Mouse (Mus musculus): ENCODE data around the gene Pcca. TPM values are rescaled to one million over a fixed set of nuclear protein-coding genes. Genes with fewer than 3 reads are reported as not detected.

The Pcca gene
- total RNA-seq, 2 experiments from 2014 or later: 98.8 to 103 TPM

- no peak for DNase-seq
These were observed 353.8 kb downstream of the Pcca start for GRCm38 (mm10) chr14:122887702-122888479.

GRCm38 (mm10) chr14:122888480-122888872, 354.4 kb downstream of the Pcca start:
- no peak for DNase-seq

GRCm38 (mm10) chr14:122891470-122891968, 357.4 kb downstream of the Pcca start:
- no peak for DNase-seq

GRCm38 (mm10) chr14:122896106-122896505, 362.0 kb downstream of the Pcca start:
- DNase-seq: no peak

GRCm38 (mm10) chr14:122898550-122898949, 364.4 kb downstream of the Pcca start:
- DNase-seq: no peak

- no peak for DNase-seq
These were observed 366.6 kb downstream of the Pcca start for GRCm38 (mm10) chr14:122900679-122901078.

GRCm38 (mm10) chr14:122901177-122901576, 367.1 kb downstream of the Pcca start:
- DNase-seq: no peak

- DNase-seq: no peak
These were observed 367.6 kb downstream of the Pcca start for GRCm38 (mm10) chr14:122901715-122902114.

GRCm38 (mm10) chr14:122902136-122902535, 368.0 kb downstream of the Pcca start:
- DNase-seq: peak; percentile 23 to 40

- DNase-seq: peak; percentile 82 to 83
These were observed 368.8 kb downstream of the Pcca start for GRCm38 (mm10) chr14:122902884-122903283.

GRCm38 (mm10) chr14:122903923-122904351, 369.8 kb downstream of the Pcca start:
- no peak for DNase-seq

GRCm38 (mm10) chr14:122905007-122905406, 370.9 kb downstream of the Pcca start:
- no peak for DNase-seq

- no peak for DNase-seq
These were observed 374.0 kb downstream of the Pcca start for GRCm38 (mm10) chr14:122908075-122908474.

GRCm38 (mm10) chr14:122909368-122910091, 375.4 kb downstream of the Pcca start:
- no peak for DNase-seq

- no peak for DNase-seq
These were observed 377.1 kb downstream of the Pcca start for GRCm38 (mm10) chr14:122911265-122911664.

- no peak for DNase-seq
These were observed 378.0 kb downstream of the Pcca start for GRCm38 (mm10) chr14:122912137-122912536.

GRCm38 (mm10) chr14:122912812-122913498, 378.8 kb downstream of the Pcca start:
- peak; percentile 57 to 71 for DNase-seq

- DNase-seq: no peak
These were observed 379.5 kb downstream of the Pcca start, which contains the start of gene Ggact for GRCm38 (mm10) chr14:122913657-122914056. Ggact (minus strand) TSS chr14:122913757.

- DNase-seq: no peak
These were observed 383.6 kb downstream of the Pcca start for GRCm38 (mm10) chr14:122917676-122918075.

GRCm38 (mm10) chr14:122920011-122920410, 385.9 kb downstream of the Pcca start:
- DNase-seq: peak in 1 of 2 experiments; percentile 21

GRCm38 (mm10) chr14:122936460-122936859, 402.3 kb downstream of the Pcca start:
- DNase-seq: no peak

Measured in heart, adult 18-20 months (tissue).